8 mouse cellular contexts compared by ENCODE assay signal in the genomic region with DNA sequence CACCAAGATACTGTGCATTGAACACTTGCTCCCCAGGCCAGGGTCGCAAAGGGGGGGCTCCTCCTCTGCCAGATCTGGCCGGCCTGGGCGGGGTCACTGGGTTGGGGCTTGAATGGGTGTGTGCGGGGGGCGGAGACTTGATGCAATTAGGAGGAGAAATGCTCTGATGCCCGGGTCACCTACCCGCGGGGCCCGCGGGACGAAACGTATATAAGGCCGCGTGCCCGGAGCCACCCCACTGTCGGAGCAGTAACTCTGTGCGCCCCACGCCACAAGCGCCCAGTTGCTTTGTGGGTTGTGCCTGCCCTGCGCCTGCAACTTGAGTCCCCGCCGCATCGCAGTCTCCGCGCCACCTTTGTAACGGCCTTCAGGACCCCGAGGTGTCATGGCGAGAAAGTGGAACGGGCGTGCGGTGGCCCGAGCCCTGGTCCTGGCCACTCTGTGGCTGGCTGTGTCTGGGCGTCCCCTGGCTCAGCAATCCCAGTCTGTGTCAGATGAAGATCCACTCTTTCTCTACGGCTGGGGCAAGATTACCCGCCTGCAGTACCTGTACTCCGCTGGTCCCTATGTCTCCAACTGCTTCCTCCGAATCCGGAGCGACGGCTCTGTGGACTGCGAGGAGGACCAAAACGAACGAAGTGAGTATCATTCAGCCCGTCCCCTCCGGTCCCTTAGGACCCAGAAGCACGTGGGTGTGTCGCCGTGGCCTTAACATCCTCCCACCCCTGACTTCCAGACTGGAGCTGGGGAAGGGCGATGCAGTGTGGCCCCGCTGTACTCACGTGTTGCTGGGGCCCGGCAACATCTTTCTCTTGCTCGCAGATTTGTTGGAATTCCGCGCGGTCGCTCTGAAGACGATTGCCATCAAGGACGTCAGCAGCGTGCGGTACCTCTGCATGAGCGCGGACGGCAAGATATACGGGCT. TPM values are rescaled to one million over a fixed set of nuclear protein-coding genes. Genes with fewer than 3 reads are reported as not detected.
DNase-seq lines count a peak whose midpoint lies in the region; ATAC-seq and TF ChIP-seq lines count a peak whose summit lies in the region.

Fgf15 (plus strand) TSS at position 238 of the 925 bp plus-strand sequence.

- peak within 1 kb of the TSS; percentile 45 for H3K4me3 ChIP-seq in kidney, embryonic 15.5 days (replicated peaks)
- peak within 1 kb of the TSS; percentile 39; the same call in 1 of the 2 replicates for H3K4me3 ChIP-seq in liver, adult 2 months (ENCODE audit: insufficient read depth, low read depth, low read length)
- peak within 1 kb of the TSS; percentile 49 for H3K4me3 ChIP-seq in small intestine, adult 2 months (ENCODE audit: low read depth, low read length)

- no peaks in the 10 kb centered on the region for H3K36me3 ChIP-seq in kidney, embryonic 15.5 days
- H3K36me3 ChIP-seq in liver, adult 2 months (ENCODE audit: control insufficient read depth, insufficient read depth, low read length) = no peaks in the 10 kb centered on the region
- H3K36me3 ChIP-seq in small intestine, adult 2 months (ENCODE audit: control insufficient read depth, insufficient read depth, low read length) = no peaks in the 10 kb centered on the region

- 1% methylated on average over 65 of the region's 65 CpGs for WGBS in kidney, embryonic 15.5 days
- 4% methylated on average over 65 of the region's 65 CpGs for WGBS in liver, adult 2 months
- WGBS in small intestine, adult 2 months = 2% methylated on average over 65 of the region's 65 CpGs

- no peak within 1 kb of the TSS for H3K27ac ChIP-seq in kidney, embryonic 15.5 days
- no peak within 1 kb of the TSS for H3K27ac ChIP-seq in liver, adult 2 months (replicated peaks; ENCODE audit: insufficient read depth, low read depth, low read length)
- H3K27ac ChIP-seq in small intestine, adult 2 months (ENCODE audit: insufficient read depth, low read depth, low read length) = no peak within 1 kb of the TSS

- no peak for TF ChIP-seq CTCF in liver, adult 2 months (IDR thresholded peaks at IDR 0.05; ENCODE audit: low read depth, low read length)
- no peak for TF ChIP-seq CTCF in small intestine, adult 2 months (IDR thresholded peaks at IDR 0.05; ENCODE audit: extremely low read depth, insufficient read length, insufficient replicate concordance, low read depth, low read length)

- H3K4me1 ChIP-seq in kidney, embryonic 15.5 days = peaks cover 31% of the 10 kb centered on the region
- H3K4me1 ChIP-seq in liver, adult 2 months (ENCODE audit: control insufficient read depth, insufficient read depth, low read length) = no peaks in the 10 kb centered on the region
- peaks cover 15% of the 10 kb centered on the region for H3K4me1 ChIP-seq in small intestine, adult 2 months (ENCODE audit: control insufficient read depth, insufficient read depth, insufficient read length, low read length)

- no peak for DNase-seq in kidney, adult 9 months
- peak; percentile 49 for DNase-seq in ZHBTc4 (ENCODE audit: low read depth, low spot score)
- DNase-seq in liver, adult 2 months (ENCODE audit: extremely low read depth, low read depth, low spot score) = no peak
- DNase-seq in thymus, postnatal 25 days = no peak
- no peak for DNase-seq in layer of hippocampus, adult 9-10 months (ENCODE audit: low spot score)

- no peaks in the 10 kb centered on the region for H3K9me3 ChIP-seq in kidney, embryonic 15.5 days (replicated peaks)

- H3K27me3 ChIP-seq in kidney, embryonic 15.5 days = peaks cover 68% of the 10 kb centered on the region
- peaks cover 13% of the 10 kb centered on the region for H3K27me3 ChIP-seq in liver, adult 2 months (ENCODE audit: control insufficient read depth, insufficient read depth, low read length)
- H3K27me3 ChIP-seq in small intestine, adult 2 months (ENCODE audit: control insufficient read depth, insufficient read depth, low read length) = peaks cover 38% of the 10 kb centered on the region

- TF ChIP-seq POLR2A in liver, adult 2 months (IDR thresholded peaks at IDR 0.05; ENCODE audit: extremely low read depth, insufficient read depth, low read length) = no peak
- no peak for TF ChIP-seq POLR2A in small intestine, adult 2 months (IDR thresholded peaks at IDR 0.05; ENCODE audit: low read depth, low read length)

- H3K9ac ChIP-seq in kidney, embryonic 15.5 days = peak within 1 kb of the TSS; percentile 30
- H3K9ac ChIP-seq in liver, adult 2 months (ENCODE audit: low read depth, low read length) = no peak within 1 kb of the TSS

- no peaks in the 10 kb centered on the region for H3K79me2 ChIP-seq in liver, adult 2 months (ENCODE audit: control insufficient read depth, insufficient read depth, low read length)

- peak within 1 kb of the TSS; percentile 83 for H3K4me2 ChIP-seq in kidney, embryonic 15.5 days

- peak; percentile 26 for ATAC-seq in kidney, embryonic 15.5 days (replicated peaks; ENCODE audit: low FRiP score)
- ATAC-seq in granulocyte monocyte progenitor cell, adult 5-6 weeks (replicated peaks; ENCODE audit: poor library complexity, severe bottlenecking) = peak; percentile 47

RNA-seq across cellular contexts. Expression of gene Fgf15, which starts in this region (rescaled TPM):
- polyA plus RNA-seq in kidney, embryonic 15.5 days (2015; fragmentation: Nextera tagmentation; extraction: Ambion mirVana) = 2.3 and 2.4 TPM in 2 replicates
- total RNA-seq in granulocyte monocyte progenitor cell, adult 5-6 weeks (2014; fragmentation: Nextera tagmentation) = not detected in 2 replicates
- 0.09 TPM in 1 of 2 replicates, not detected in the other for total RNA-seq in granulocyte monocyte progenitor cell, adult 5-6 weeks (2017)
- total RNA-seq in liver, adult 2 months (2014; rRNA removed) = not detected in 2 replicates
- polyA plus RNA-seq in liver, adult 2 months (2012; rRNA removed) = not detected in 2 replicates
- 2.6 TPM in 1 of 2 replicates, not detected in the other for polyA plus RNA-seq in small intestine, adult 2 months (2012; rRNA removed)

Comparison
In these comparisons a context has a peak if more than half of its experiments do, and no peak if none do; other contexts are left out.
1. Peak in ATAC-seq in granulocyte monocyte progenitor cell, adult 5-6 weeks; RNA of the gene not detected or under 1 TPM.